Mouse (Mus musculus): ENCODE data around the gene Ski. TPM values are rescaled to one million over a fixed set of nuclear protein-coding genes. Genes with fewer than 3 reads are reported as not detected.

Ski gene
- polyA plus RNA-seq, 1 experiment from 2014 or later = 12.7 TPM

DNA sequence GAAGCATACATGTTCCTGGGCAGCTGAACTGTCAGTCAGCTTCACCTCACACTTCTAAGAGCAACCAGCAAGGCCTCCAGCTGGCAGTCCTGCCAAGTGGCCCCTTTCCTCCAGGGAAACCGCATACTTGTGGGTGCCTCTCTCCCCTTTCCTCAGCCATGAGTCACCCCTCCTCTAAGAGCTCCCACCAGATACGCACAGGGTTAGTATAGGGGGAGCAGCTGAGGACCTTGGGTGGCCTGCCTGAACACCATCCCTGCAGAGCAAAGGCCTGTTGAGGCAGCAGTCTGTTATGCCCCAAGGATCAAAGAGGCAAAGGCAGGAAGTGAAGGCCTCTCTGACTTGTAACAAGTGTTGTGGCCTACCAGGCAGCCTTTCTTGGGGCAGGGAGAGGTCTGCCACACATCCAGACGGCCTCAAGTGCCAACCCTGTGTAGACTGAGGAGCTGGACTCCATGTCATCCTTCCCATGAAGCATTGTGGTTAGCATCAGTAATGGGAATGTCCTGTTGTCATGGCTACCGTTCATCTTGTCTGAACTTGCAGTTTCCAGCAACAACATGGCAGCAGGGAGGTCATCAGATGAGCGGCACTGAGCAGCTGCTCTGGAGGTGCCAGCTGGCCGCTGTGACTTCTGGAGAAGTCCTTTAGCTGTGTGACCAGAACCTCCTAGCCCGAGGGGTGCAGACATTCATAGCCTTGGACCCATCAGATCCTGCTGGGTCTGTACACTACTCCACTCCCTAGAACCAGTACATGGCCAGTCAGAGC lies 95.6 kb downstream of the Ski start:
- Histone ChIP-seq H3K9ac (ENCODE audit: low read length) (no peak overlapping the region), H3K27me3 (ENCODE audit: control insufficient read depth, insufficient read depth, low read length) (no peaks in the 10 kb centered on the region), H3K4me2 (no peak overlapping the region), H3K36me3 (ENCODE audit: control insufficient read depth, insufficient read depth, low read length) (no peaks in the 10 kb centered on the region), H3K4me3 (ENCODE audit: low read depth, low read length) (no peak overlapping the region), H3K4me1 (ENCODE audit: control insufficient read depth, insufficient read depth, low read length) (peaks cover 12% of the 10 kb centered on the region; the same call in 1 of the 2 replicates), H3K9me3 (ENCODE audit: control insufficient read depth, low read length) (no peaks in the 10 kb centered on the region), H3K27ac (ENCODE audit: low read depth, low read length) (no peak overlapping the region)
- no peak for DNase-seq (ENCODE audit: low spot score, missing footprints)
- no peak for ATAC-seq (ENCODE audit: low FRiP score)
- 69% methylated on average over 7 of the region's 7 CpGs for WGBS

DNA sequence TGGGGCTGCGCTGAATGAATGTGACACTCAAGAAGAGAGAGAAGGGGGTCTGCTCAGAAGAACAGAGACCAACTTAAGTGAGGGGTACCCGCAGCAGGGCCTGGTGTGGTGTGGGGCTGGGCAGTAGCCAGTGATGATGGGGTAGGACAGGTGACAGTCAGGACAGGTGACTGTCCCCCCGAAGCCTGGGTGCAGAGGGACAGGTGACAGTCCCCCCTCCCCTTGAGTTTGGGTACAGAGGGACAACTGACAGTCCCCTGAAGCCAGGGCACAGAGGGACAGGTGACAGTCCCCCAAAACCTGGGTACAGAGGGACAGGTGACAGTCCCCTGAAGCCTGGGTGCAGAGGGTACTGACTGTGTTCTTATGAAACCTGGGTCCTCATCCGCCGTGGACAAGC lies 96.2 kb downstream of the Ski start:
- no peaks in the 10 kb centered on the region for H3K9me3 ChIP-seq (ENCODE audit: control insufficient read depth, low read length)
- H3K4me3 ChIP-seq (ENCODE audit: low read depth, low read length) = no peak overlapping the region
- DNase-seq (ENCODE audit: low spot score, missing footprints) = no peak
- 90% methylated on average over 5 of the region's 5 CpGs for WGBS
- no peak overlapping the region for H3K27ac ChIP-seq (ENCODE audit: low read depth, low read length)
- no peak overlapping the region for H3K9ac ChIP-seq (ENCODE audit: low read length)
- H3K36me3 ChIP-seq (ENCODE audit: control insufficient read depth, insufficient read depth, low read length) = no peaks in the 10 kb centered on the region
- H3K4me1 ChIP-seq (ENCODE audit: control insufficient read depth, insufficient read depth, low read length) = peaks cover 12% of the 10 kb centered on the region; the same call in 1 of the 2 replicates
- no peak overlapping the region for H3K4me2 ChIP-seq
- ATAC-seq (ENCODE audit: low FRiP score) = no peak
- no peaks in the 10 kb centered on the region for H3K27me3 ChIP-seq (ENCODE audit: control insufficient read depth, insufficient read depth, low read length)

GRCm38 (mm10) chr4:155125310-155125709 lies 97.1 kb downstream of the Ski start:
- no peak overlapping the region for H3K4me3 ChIP-seq (ENCODE audit: low read depth, low read length)
- no peak overlapping the region for H3K27ac ChIP-seq (ENCODE audit: low read depth, low read length)
- no peak overlapping the region for H3K9ac ChIP-seq (ENCODE audit: low read length)
- 70% methylated on average over 7 of the region's 7 CpGs for WGBS
- peaks cover 12% of the 10 kb centered on the region; the same call in 1 of the 2 replicates for H3K4me1 ChIP-seq (ENCODE audit: control insufficient read depth, insufficient read depth, low read length)
- H3K4me2 ChIP-seq = no peak overlapping the region
- H3K27me3 ChIP-seq (ENCODE audit: control insufficient read depth, insufficient read depth, low read length) = no peaks in the 10 kb centered on the region
- DNase-seq (ENCODE audit: low spot score, missing footprints) (no peak), ATAC-seq (ENCODE audit: low FRiP score) (no peak)
- no peaks in the 10 kb centered on the region for H3K36me3 ChIP-seq (ENCODE audit: control insufficient read depth, insufficient read depth, low read length)
- no peaks in the 10 kb centered on the region for H3K9me3 ChIP-seq (ENCODE audit: control insufficient read depth, low read length)

DNA sequence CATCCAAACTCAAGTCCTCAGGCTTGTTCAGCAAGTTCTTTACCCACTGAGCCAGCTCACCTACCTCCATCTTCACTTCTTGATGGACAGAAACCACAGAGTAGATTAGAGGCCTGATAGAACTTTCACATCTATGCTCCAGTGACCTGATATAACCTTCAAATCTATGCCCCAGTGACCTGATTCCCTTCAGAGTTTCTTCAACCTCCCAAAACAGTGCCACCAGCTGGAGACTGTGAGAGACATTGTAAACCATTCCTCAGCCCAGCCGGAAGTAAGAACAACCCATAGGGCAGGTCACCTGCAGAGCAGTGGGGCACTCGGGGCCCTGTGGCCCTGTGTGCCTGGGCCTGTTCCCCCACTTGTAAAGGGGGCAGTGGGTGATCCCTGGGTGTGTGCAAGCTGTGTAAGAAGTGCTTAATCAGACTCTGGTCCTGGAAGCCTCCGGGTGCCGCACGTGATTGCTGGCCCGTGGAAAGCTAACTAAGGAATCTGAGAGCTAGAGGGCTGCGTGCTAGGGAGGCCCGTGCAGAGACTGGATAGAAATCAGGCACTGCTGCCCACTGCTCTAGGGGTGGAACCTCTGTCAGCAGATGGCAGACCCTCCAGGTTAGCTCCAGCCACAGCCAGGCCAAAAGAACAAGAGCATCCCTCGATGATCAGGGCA lies 98.4 kb downstream of the Ski start:
- peaks cover 12% of the 10 kb centered on the region; the same call in 1 of the 2 replicates for H3K4me1 ChIP-seq (ENCODE audit: control insufficient read depth, insufficient read depth, low read length)
- H3K9ac ChIP-seq (ENCODE audit: low read length) = no peak overlapping the region
- 70% methylated on average over 9 of the region's 9 CpGs for WGBS
- no peaks in the 10 kb centered on the region for H3K9me3 ChIP-seq (ENCODE audit: control insufficient read depth, low read length)
- DNase-seq (ENCODE audit: low spot score, missing footprints) = no peak
- no peak overlapping the region for H3K27ac ChIP-seq (ENCODE audit: low read depth, low read length)
- no peak overlapping the region for H3K4me3 ChIP-seq (ENCODE audit: low read depth, low read length)
- no peak for ATAC-seq (ENCODE audit: low FRiP score)
- no peak overlapping the region for H3K4me2 ChIP-seq
- no peaks in the 10 kb centered on the region for H3K27me3 ChIP-seq (ENCODE audit: control insufficient read depth, insufficient read depth, low read length)
- no peaks in the 10 kb centered on the region for H3K36me3 ChIP-seq (ENCODE audit: control insufficient read depth, insufficient read depth, low read length)

- peak; percentile 53; the same call in 1 of the 2 replicates for ATAC-seq (ENCODE audit: low FRiP score)
Measured at GRCm38 (mm10) chr4:155122444-155123040, 99.8 kb downstream of the Ski start.

DNA sequence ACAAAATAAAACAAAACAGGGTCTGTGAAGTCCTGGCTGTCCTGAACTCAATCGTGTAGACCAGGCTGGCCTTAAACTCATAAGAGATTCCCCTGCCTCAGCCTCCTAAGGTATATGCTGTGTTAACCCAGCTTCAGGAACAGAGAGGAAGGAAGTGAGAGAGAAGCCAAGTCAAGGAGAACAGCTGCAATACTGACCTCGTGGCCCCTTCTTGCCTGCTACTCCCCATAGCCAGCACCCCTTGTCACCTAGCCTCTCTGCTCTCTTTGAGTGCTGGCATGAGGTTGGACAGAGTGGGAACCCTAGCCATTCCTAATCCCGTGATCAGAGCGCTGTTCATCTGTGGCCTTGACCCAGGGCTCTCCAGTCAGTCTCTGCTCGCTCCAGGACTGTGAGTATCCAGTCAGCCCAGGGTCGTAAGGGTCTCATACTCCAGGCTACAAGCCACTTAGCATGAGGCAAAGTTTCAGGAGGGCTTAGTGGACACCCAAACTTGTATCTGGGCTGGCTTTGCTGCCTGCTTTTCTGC lies 100.4 kb downstream of the Ski start:
- Histone ChIP-seq H3K36me3 (ENCODE audit: control insufficient read depth, insufficient read depth, low read length) (no peaks in the 10 kb centered on the region), H3K4me2 (no peak overlapping the region), H3K4me1 (ENCODE audit: control insufficient read depth, insufficient read depth, low read length) (peaks cover 10% of the 10 kb centered on the region; the same call in 1 of the 2 replicates), H3K9ac (ENCODE audit: low read length) (peak overlapping the region; percentile 13; the same call in 1 of the 2 replicates), H3K27me3 (ENCODE audit: control insufficient read depth, insufficient read depth, low read length) (no peaks in the 10 kb centered on the region), H3K4me3 (ENCODE audit: low read depth, low read length) (no peak overlapping the region), H3K27ac (ENCODE audit: low read depth, low read length) (no peak overlapping the region), H3K9me3 (ENCODE audit: control insufficient read depth, low read length) (no peaks in the 10 kb centered on the region)
- WGBS = 88% methylated on average over 6 of the region's 6 CpGs
- ATAC-seq (ENCODE audit: low FRiP score) (0 out of 2 replicates have a peak, but pooled peaks have one; percentile 26), DNase-seq (ENCODE audit: low spot score, missing footprints) (no peak)

More at GRCm38 (mm10) chr4:155122444-155123040, 99.8 kb downstream of the Ski start:
- 54% methylated on average over 16 of the region's 16 CpGs for WGBS
- H3K9ac ChIP-seq (ENCODE audit: low read length) = peak overlapping the region; percentile 13; the same call in 1 of the 2 replicates
- no peak overlapping the region for H3K27ac ChIP-seq (ENCODE audit: low read depth, low read length)
- H3K4me3 ChIP-seq (ENCODE audit: low read depth, low read length) = no peak overlapping the region
- H3K36me3 ChIP-seq (ENCODE audit: control insufficient read depth, insufficient read depth, low read length) = no peaks in the 10 kb centered on the region
- H3K4me2 ChIP-seq = no peak overlapping the region
- no peak for DNase-seq (ENCODE audit: low spot score, missing footprints)
- H3K9me3 ChIP-seq (ENCODE audit: control insufficient read depth, low read length) = no peaks in the 10 kb centered on the region
- H3K4me1 ChIP-seq (ENCODE audit: control insufficient read depth, insufficient read depth, low read length) = peaks cover 12% of the 10 kb centered on the region; the same call in 1 of the 2 replicates
- no peaks in the 10 kb centered on the region for H3K27me3 ChIP-seq (ENCODE audit: control insufficient read depth, insufficient read depth, low read length)

GRCm38 (mm10) chr4:155121222-155121621 lies 101.2 kb downstream of the Ski start:
- Histone ChIP-seq H3K27ac (ENCODE audit: low read depth, low read length) (no peak overlapping the region), H3K9ac (ENCODE audit: low read length) (no peak overlapping the region), H3K4me3 (ENCODE audit: low read depth, low read length) (no peak overlapping the region), H3K9me3 (ENCODE audit: control insufficient read depth, low read length) (no peaks in the 10 kb centered on the region), H3K36me3 (ENCODE audit: control insufficient read depth, insufficient read depth, low read length) (no peaks in the 10 kb centered on the region), H3K4me2 (no peak overlapping the region), H3K4me1 (ENCODE audit: control insufficient read depth, insufficient read depth, low read length) (peaks cover 7% of the 10 kb centered on the region; the same call in 1 of the 2 replicates), H3K27me3 (ENCODE audit: control insufficient read depth, insufficient read depth, low read length) (no peaks in the 10 kb centered on the region)
- 93% methylated on average over 6 of the region's 6 CpGs for WGBS
- DNase-seq (ENCODE audit: low spot score, missing footprints) = no peak
- no peak for ATAC-seq (ENCODE audit: low FRiP score)

DNA sequence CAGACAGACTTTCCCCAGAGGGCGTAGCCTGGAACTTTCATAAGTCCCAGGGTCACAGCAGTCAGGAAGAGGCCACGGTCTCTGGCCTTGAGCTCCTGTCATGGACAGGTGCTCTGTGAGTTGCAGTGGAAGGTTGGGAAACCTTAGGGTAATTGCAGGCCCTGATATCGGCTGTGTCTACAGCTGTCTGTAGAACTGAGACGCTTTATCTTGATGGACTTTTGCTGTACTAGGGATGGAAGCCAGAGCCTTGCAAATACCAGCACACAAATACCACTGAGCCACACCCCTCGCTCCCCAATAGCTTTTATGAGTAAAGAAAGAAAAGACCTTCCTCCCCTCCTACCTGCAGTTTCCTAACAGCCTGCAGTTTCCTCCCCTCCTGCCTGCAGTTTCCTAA lies 101.8 kb downstream of the Ski start:
- no peaks in the 10 kb centered on the region for H3K36me3 ChIP-seq (ENCODE audit: control insufficient read depth, insufficient read depth, low read length)
- no peak for DNase-seq (ENCODE audit: low spot score, missing footprints)
- no peak overlapping the region for H3K9ac ChIP-seq (ENCODE audit: low read length)
- WGBS = 85% methylated on average over 5 of the region's 5 CpGs
- peaks cover 7% of the 10 kb centered on the region; the same call in 1 of the 2 replicates for H3K4me1 ChIP-seq (ENCODE audit: control insufficient read depth, insufficient read depth, low read length)
- H3K27ac ChIP-seq (ENCODE audit: low read depth, low read length) = no peak overlapping the region
- no peaks in the 10 kb centered on the region for H3K27me3 ChIP-seq (ENCODE audit: control insufficient read depth, insufficient read depth, low read length)
- H3K4me2 ChIP-seq = no peak overlapping the region
- ATAC-seq (ENCODE audit: low FRiP score) = no peak
- H3K9me3 ChIP-seq (ENCODE audit: control insufficient read depth, low read length) = no peaks in the 10 kb centered on the region
- no peak overlapping the region for H3K4me3 ChIP-seq (ENCODE audit: low read depth, low read length)

All from midbrain, embryonic 11.5 days (tissue).